Mouse (Mus musculus): ENCODE data around the gene Cpa4. TPM values are rescaled to one million over a fixed set of nuclear protein-coding genes. Genes with fewer than 3 reads are reported as not detected.
A peak's percentile ranks its signal among the peaks of the same experiment; 100 is the strongest.

Cpa4 gene
- polyA plus RNA-seq, 1 experiment from 2014 or later, result 3.6 TPM

- 86% methylated on average over 6 of the region's 6 CpGs for WGBS
These were observed 52.8 kb downstream of the Cpa4 start for GRCm38 (mm10) chr6:30620994-30621393.

GRCm38 (mm10) chr6:30621986-30622389, 53.8 kb downstream of the Cpa4 start:
- Histone ChIP-seq H3K27me3 (ENCODE audit: control insufficient read depth, insufficient read depth, low read length) (no peaks in the 10 kb centered on the region), H3K9ac (ENCODE audit: low read length) (no peak overlapping the region), H3K9me3 (ENCODE audit: control insufficient read depth, low read length) (no peaks in the 10 kb centered on the region), H3K4me1 (ENCODE audit: control insufficient read depth, insufficient read depth, low read length) (peaks cover 19% of the 10 kb centered on the region), H3K36me3 (ENCODE audit: control insufficient read depth, insufficient read depth, low read length) (no peaks in the 10 kb centered on the region), H3K27ac (ENCODE audit: low read depth, low read length) (no peak overlapping the region), H3K4me2 (ENCODE audit: low read depth) (no peak overlapping the region), H3K4me3 (ENCODE audit: low read depth, low read length) (no peak overlapping the region)
- no peak for ATAC-seq (ENCODE audit: insufficient read depth, low FRiP score, low TSS enrichment)
- no peak for DNase-seq (ENCODE audit: low spot score)
- WGBS, result 85% methylated on average over 4 of the region's 4 CpGs

More at GRCm38 (mm10) chr6:30620994-30621393, 52.8 kb downstream of the Cpa4 start:
- Histone ChIP-seq H3K4me2 (ENCODE audit: low read depth) (no peak overlapping the region), H3K9me3 (ENCODE audit: control insufficient read depth, low read length) (no peaks in the 10 kb centered on the region), H3K27ac (ENCODE audit: low read depth, low read length) (no peak overlapping the region), H3K27me3 (ENCODE audit: control insufficient read depth, insufficient read depth, low read length) (no peaks in the 10 kb centered on the region), H3K36me3 (ENCODE audit: control insufficient read depth, insufficient read depth, low read length) (no peaks in the 10 kb centered on the region), H3K9ac (ENCODE audit: low read length) (no peak overlapping the region), H3K4me3 (ENCODE audit: low read depth, low read length) (no peak overlapping the region), H3K4me1 (ENCODE audit: control insufficient read depth, insufficient read depth, low read length) (peaks cover 28% of the 10 kb centered on the region)
- DNase-seq (ENCODE audit: low spot score), result no peak
- no peak for ATAC-seq (ENCODE audit: insufficient read depth, low FRiP score, low TSS enrichment)

DNA sequence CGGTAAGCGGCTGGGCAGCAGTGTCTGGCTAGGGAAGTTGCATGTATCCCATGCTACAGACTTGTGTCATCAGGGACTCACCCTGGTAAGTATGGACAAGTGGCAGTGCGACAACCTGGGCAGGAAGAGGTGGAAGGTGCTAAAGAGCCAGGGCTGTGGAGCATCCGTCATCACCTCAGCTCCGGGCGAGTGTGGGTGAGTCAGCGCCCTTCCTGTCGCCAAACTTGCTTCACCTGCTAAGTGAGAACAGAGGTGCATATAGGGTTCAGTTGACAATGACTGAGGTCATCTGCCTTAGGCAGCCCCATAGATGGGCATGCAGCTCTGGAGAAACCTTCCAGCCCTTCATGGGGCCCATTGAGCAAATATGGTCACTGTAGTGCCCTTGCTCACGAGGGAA, 56.6 kb downstream of the Cpa4 start:
- no peak for DNase-seq (ENCODE audit: low spot score)
- no peaks in the 10 kb centered on the region for H3K36me3 ChIP-seq (ENCODE audit: control insufficient read depth, insufficient read depth, low read length)
- no peak overlapping the region for H3K4me3 ChIP-seq (ENCODE audit: low read depth, low read length)
- ATAC-seq (ENCODE audit: insufficient read depth, low FRiP score, low TSS enrichment), result no peak
- H3K9me3 ChIP-seq (ENCODE audit: control insufficient read depth, low read length), result no peaks in the 10 kb centered on the region
- H3K9ac ChIP-seq (ENCODE audit: low read length), result no peak overlapping the region
- H3K4me2 ChIP-seq (ENCODE audit: low read depth), result no peak overlapping the region
- no peak overlapping the region for H3K27ac ChIP-seq (ENCODE audit: low read depth, low read length)
- H3K4me1 ChIP-seq (ENCODE audit: control insufficient read depth, insufficient read depth, low read length), result no peaks in the 10 kb centered on the region
- no peaks in the 10 kb centered on the region for H3K27me3 ChIP-seq (ENCODE audit: control insufficient read depth, insufficient read depth, low read length)
- 94% methylated on average over 9 of the region's 9 CpGs for WGBS

DNA sequence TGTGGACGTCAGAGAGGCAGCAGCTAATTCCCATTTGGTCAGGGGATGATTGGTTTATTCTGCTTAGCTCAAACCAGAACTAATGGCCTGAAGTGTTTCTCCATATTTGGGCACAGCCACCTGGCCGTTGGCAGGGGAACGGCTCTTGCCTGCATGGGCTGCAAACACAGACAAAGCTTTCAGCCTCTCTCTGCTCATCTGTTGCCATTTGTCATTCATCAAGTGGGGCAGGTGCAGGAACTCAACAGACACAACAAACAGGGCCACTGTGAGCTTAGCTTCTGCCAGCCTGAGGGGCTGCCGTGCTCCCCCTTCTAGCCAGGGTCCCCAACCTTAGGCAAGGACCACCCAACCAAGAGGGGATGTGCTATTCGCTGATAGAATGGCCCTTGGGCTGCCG, 60.0 kb downstream of the Cpa4 start:
- Histone ChIP-seq H3K4me1 (ENCODE audit: control insufficient read depth, insufficient read depth, low read length) (no peaks in the 10 kb centered on the region), H3K4me2 (ENCODE audit: low read depth) (no peak overlapping the region), H3K4me3 (ENCODE audit: low read depth, low read length) (no peak overlapping the region), H3K27me3 (ENCODE audit: control insufficient read depth, insufficient read depth, low read length) (no peaks in the 10 kb centered on the region), H3K36me3 (ENCODE audit: control insufficient read depth, insufficient read depth, low read length) (no peaks in the 10 kb centered on the region), H3K9me3 (ENCODE audit: control insufficient read depth, low read length) (no peaks in the 10 kb centered on the region), H3K27ac (ENCODE audit: low read depth, low read length) (0 out of 2 replicates have a peak overlapping the region, but pooled peaks have one; percentile 37), H3K9ac (ENCODE audit: low read length) (no peak overlapping the region)
- 42% methylated on average over 6 of the region's 6 CpGs for WGBS
- ATAC-seq (ENCODE audit: insufficient read depth, low FRiP score, low TSS enrichment) (no peak), DNase-seq (ENCODE audit: low spot score) (peak; percentile 53)

GRCm38 (mm10) chr6:30629989-30630388, 61.8 kb downstream of the Cpa4 start:
- 93% methylated on average over 1 of the region's 1 CpGs for WGBS
- Histone ChIP-seq H3K4me3 (ENCODE audit: low read depth, low read length) (no peak overlapping the region), H3K4me1 (ENCODE audit: control insufficient read depth, insufficient read depth, low read length) (no peaks in the 10 kb centered on the region), H3K9ac (ENCODE audit: low read length) (no peak overlapping the region), H3K4me2 (ENCODE audit: low read depth) (no peak overlapping the region), H3K27ac (ENCODE audit: low read depth, low read length) (no peak overlapping the region), H3K27me3 (ENCODE audit: control insufficient read depth, insufficient read depth, low read length) (no peaks in the 10 kb centered on the region), H3K36me3 (ENCODE audit: control insufficient read depth, insufficient read depth, low read length) (no peaks in the 10 kb centered on the region), H3K9me3 (ENCODE audit: control insufficient read depth, low read length) (no peaks in the 10 kb centered on the region)
- ATAC-seq (ENCODE audit: insufficient read depth, low FRiP score, low TSS enrichment) (no peak), DNase-seq (ENCODE audit: low spot score) (no peak)

DNA sequence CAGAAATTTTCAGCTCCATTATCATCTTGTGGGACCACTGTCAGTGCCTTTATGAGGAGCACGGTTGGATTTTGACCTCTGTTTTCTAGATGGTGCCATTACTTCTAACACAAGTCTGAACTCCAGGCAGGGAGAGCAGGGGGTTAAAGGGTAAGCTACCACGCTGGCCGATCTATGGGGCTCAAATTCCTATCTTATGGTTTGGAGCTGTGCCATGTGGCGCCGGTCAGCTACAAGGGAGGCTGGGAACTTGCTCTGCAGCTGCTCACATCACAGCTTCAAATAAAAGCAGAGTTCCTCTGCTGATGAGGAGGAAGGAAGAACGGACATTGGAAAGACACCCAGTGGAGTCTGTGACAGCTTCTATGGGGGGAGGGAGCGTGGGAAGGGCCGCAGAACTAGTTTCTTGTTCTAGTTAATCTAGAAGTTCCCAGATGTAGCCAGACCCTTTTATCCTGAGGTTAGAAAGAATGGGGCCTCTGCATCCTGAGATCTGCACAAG, 67.2 kb downstream of the Cpa4 start:
- H3K4me3 ChIP-seq (ENCODE audit: low read depth, low read length), result no peak overlapping the region
- no peak overlapping the region for H3K9ac ChIP-seq (ENCODE audit: low read length)
- H3K4me2 ChIP-seq (ENCODE audit: low read depth), result no peak overlapping the region
- WGBS, result 43% methylated on average over 8 of the region's 8 CpGs
- DNase-seq (ENCODE audit: low spot score), result no peak
- H3K27me3 ChIP-seq (ENCODE audit: control insufficient read depth, insufficient read depth, low read length), result no peaks in the 10 kb centered on the region
- ATAC-seq (ENCODE audit: insufficient read depth, low FRiP score, low TSS enrichment), result no peak
- no peaks in the 10 kb centered on the region for H3K36me3 ChIP-seq (ENCODE audit: control insufficient read depth, insufficient read depth, low read length)
- peaks cover 10% of the 10 kb centered on the region; the same call in 1 of the 2 replicates for H3K4me1 ChIP-seq (ENCODE audit: control insufficient read depth, insufficient read depth, low read length)
- no peaks in the 10 kb centered on the region for H3K9me3 ChIP-seq (ENCODE audit: control insufficient read depth, low read length)
- H3K27ac ChIP-seq (ENCODE audit: low read depth, low read length), result peak overlapping the region; percentile 44; the same call in 1 of the 2 replicates

GRCm38 (mm10) chr6:30636186-30636842, 68.1 kb downstream of the Cpa4 start:
- Histone ChIP-seq H3K27me3 (ENCODE audit: control insufficient read depth, insufficient read depth, low read length) (no peaks in the 10 kb centered on the region), H3K4me2 (ENCODE audit: low read depth) (no peak overlapping the region), H3K9me3 (ENCODE audit: control insufficient read depth, low read length) (no peaks in the 10 kb centered on the region), H3K36me3 (ENCODE audit: control insufficient read depth, insufficient read depth, low read length) (no peaks in the 10 kb centered on the region), H3K27ac (ENCODE audit: low read depth, low read length) (peak overlapping the region; percentile 54), H3K4me1 (ENCODE audit: control insufficient read depth, insufficient read depth, low read length) (peaks cover 10% of the 10 kb centered on the region; the same call in 1 of the 2 replicates), H3K9ac (ENCODE audit: low read length) (no peak overlapping the region), H3K4me3 (ENCODE audit: low read depth, low read length) (no peak overlapping the region)
- WGBS, result 22% methylated on average over 4 of the region's 4 CpGs
- peak; percentile 45 for DNase-seq (ENCODE audit: low spot score)
- ATAC-seq (ENCODE audit: insufficient read depth, low FRiP score, low TSS enrichment), result no peak

DNA sequence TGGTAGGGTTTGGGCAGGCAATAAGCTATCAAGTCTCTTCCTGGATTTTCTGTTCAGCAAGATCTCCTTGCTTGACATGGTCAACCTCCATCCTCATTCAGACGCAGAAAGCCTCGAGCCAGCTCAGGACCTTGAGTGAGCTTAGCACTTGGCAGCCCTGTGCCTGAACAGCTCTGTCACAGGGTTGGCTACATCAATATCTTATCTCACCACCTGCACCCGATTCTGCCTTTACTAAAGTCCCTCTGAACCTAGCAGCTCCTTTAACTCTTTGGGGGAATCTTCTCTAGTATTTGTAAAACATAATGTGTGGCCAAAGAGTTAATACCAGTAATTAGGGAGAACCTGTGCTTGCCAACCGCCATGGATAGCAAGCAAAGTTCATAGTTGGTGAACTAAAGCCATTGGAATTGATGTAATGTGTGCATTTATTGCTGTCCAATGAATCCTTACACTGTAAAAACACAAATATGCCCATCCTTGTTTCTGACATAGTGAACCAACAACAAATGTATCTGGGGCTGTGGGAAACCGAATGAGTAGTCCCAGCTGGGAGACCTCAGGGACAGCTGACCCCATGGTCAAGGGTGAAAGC, 70.6 kb downstream of the Cpa4 start, which contains the start of gene Cpa1:
Gene Cpa1 (plus strand): TSS at position 545 of the 595 bp plus-strand sequence.
- 85% methylated on average over 5 of the region's 5 CpGs for WGBS
- H3K9me3 ChIP-seq (ENCODE audit: control insufficient read depth, low read length), result no peaks in the 10 kb centered on the region
- no peak within 1 kb of the TSS for H3K27ac ChIP-seq (ENCODE audit: low read depth, low read length)
- H3K27me3 ChIP-seq (ENCODE audit: control insufficient read depth, insufficient read depth, low read length), result no peaks in the 10 kb centered on the region
- DNase-seq (ENCODE audit: low spot score) (no peak), ATAC-seq (ENCODE audit: insufficient read depth, low FRiP score, low TSS enrichment) (no peak)
- H3K4me1 ChIP-seq (ENCODE audit: control insufficient read depth, insufficient read depth, low read length), result peaks cover 10% of the 10 kb centered on the region; the same call in 1 of the 2 replicates
- H3K4me2 ChIP-seq (ENCODE audit: low read depth), result no peak within 1 kb of the TSS
- H3K4me3 ChIP-seq (ENCODE audit: low read depth, low read length), result no peak within 1 kb of the TSS
- H3K9ac ChIP-seq (ENCODE audit: low read length), result no peak within 1 kb of the TSS
- no peaks in the 10 kb centered on the region for H3K36me3 ChIP-seq (ENCODE audit: control insufficient read depth, insufficient read depth, low read length)
